In genomic region chr2:11625890-11626289, GRCm38 (mm10) we compare ENCODE assay signal across 42 mouse cellular contexts. TPM values are rescaled to one million over a fixed set of nuclear protein-coding genes. Genes with fewer than 3 reads are reported as not detected.
"Had no signal": no experiment of that assay in that cellular context is flagged by ENCODE, and none has a peak within 500 bp of the region (broad histone marks: within the 10 kb centered on the region; RNA-seq: fewer than 3 reads in every experiment).

TSS of gene Gm17490 (minus strand) at chr2:11626264.

- ATAC-seq: hindbrain, embryonic 16.5 days; intestine, embryonic 15.5 days; intestine, postnatal 0 days; liver, embryonic 12.5 days had no signal

- DNase-seq: gastrocnemius, adult 2 months; gastrocnemius, postnatal 10 days; gastrocnemius, postnatal 25 days; heart, adult 18-20 months; heart, postnatal 10 days; heart, postnatal 4 days; kidney, adult 18-20 months; kidney, adult 8-10 months; kidney, postnatal 10 days; kidney, postnatal 25 days; kidney, postnatal 4 days; layer of hippocampus, postnatal 36 days; left cerebral cortex, postnatal 4 days had no signal

RNA-seq across cellular contexts. Expression of gene Gm17490, which starts in this region (rescaled TPM):
- total RNA-seq: gastrocnemius, adult 2 months; gastrocnemius, postnatal 10 days; gastrocnemius, postnatal 25 days; gastrocnemius, postnatal 4 days; granulocyte monocyte progenitor cell, adult 5-6 weeks; heart, adult 18-20 months; heart, adult 8-10 months; heart, postnatal 10 days; heart, postnatal 25 days; heart, postnatal 4 days; layer of hippocampus, adult 2 months; layer of hippocampus, postnatal 14 days; layer of hippocampus, postnatal 36 days; left cerebral cortex, adult 18-20 months; left cerebral cortex, adult 8-10 months; left cerebral cortex, postnatal 10 days; left cerebral cortex, postnatal 25 days; left cerebral cortex, postnatal 4 days; liver, adult 2 months had no signal
- polyA plus RNA-seq: heart, embryonic 10.5 days; heart, embryonic 12.5 days; heart, embryonic 14.5 days; heart, embryonic 16.5 days; hindbrain, embryonic 10.5 days; hindbrain, embryonic 12.5 days; hindbrain, embryonic 14.5 days; hindbrain, embryonic 16.5 days; intestine, embryonic 15.5 days; intestine, postnatal 0 days; kidney, embryonic 14.5 days; kidney, embryonic 16.5 days; limb, embryonic 11.5 days; limb, embryonic 13.5 days; limb, embryonic 15.5 days; liver, adult 2 months; liver, embryonic 12.5 days; liver, embryonic 14.5 days; liver, embryonic 16.5 days had no signal
